Comparison of ENCODE assay signal across 8 mouse cellular contexts in the genomic region with DNA sequence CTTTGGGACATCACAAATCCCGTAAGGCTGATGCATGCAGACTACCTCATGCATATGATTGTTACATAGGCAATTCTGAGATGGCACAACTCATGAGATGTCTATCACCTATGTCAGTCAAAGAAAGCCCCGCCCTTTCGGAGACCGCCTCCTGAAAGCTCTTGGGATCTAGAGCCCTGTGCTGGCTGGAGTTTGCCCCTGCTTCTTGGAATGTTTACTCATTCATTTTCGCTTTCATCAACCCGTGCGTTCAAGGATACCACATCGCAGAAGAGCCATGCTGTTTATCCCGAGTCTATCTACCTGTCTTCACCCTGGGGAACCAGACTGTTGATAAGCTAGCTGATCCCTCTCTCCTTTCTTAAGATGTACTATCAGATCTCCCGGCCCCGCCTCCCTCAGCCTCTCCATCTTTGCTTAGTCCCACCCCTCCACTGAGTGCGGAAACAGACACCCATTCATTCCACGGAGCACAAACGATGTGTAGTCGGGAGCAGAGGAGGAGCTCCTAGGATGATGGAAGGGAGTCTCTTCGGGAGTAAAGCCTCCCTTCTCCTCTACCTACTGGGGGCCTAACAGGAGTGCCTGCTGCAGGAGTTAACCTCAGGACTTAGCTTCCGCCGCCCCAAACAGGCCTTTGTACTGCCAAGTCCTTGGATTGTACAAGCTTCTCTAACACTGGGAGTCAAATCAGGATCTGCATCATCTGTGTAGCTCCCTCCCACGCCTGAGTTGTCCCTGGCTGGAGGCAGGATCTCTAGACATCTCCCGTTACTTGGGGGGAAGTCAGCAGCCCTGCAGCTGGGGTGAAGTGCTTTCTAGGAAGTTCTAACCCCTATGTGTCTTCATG.
DNase-seq lines count a peak whose midpoint lies in the region; ATAC-seq and TF ChIP-seq lines count a peak whose summit lies in the region.

No protein-coding gene starts in this region.

- H3K9me3 ChIP-seq in kidney, embryonic 16.5 days (ENCODE audit: low read length), result no peaks in the 10 kb centered on the region
- H3K9me3 ChIP-seq in liver, postnatal 0 days (ENCODE audit: low read length), result no peaks in the 10 kb centered on the region
- H3K9me3 ChIP-seq in stomach, embryonic 15.5 days, result no peaks in the 10 kb centered on the region

- 12% methylated on average over 20 of the region's 20 CpGs for WGBS in kidney, embryonic 16.5 days
- WGBS in liver, postnatal 0 days (ENCODE audit: insufficient replicate concordance), result 11% methylated on average over 20 of the region's 20 CpGs
- WGBS in stomach, embryonic 15.5 days, result 9% methylated on average over 20 of the region's 20 CpGs

- peak overlapping the region; percentile 21; the same call in 1 of the 2 replicates for H3K4me3 ChIP-seq in embryonic fibroblast, embryonic 13.5 days (ENCODE audit: insufficient read depth, low read length)
- peak overlapping the region; percentile 33 for H3K4me3 ChIP-seq in kidney, embryonic 16.5 days (ENCODE audit: low read length)
- no peak overlapping the region for H3K4me3 ChIP-seq in liver, postnatal 0 days (ENCODE audit: low read depth, low read length)
- peak overlapping the region; percentile 33 for H3K4me3 ChIP-seq in stomach, embryonic 15.5 days (replicated peaks)

- H3K9ac ChIP-seq in kidney, embryonic 16.5 days (replicated peaks; ENCODE audit: low read length), result 0 out of 2 replicates have a peak overlapping the region, but pooled peaks have one; percentile 4
- no peak overlapping the region for H3K9ac ChIP-seq in liver, postnatal 0 days (replicated peaks)
- H3K9ac ChIP-seq in stomach, embryonic 15.5 days, result no peak overlapping the region

- peak overlapping the region; percentile 44 for H3K4me2 ChIP-seq in kidney, embryonic 16.5 days (replicated peaks; ENCODE audit: low read depth, low read length)
- H3K4me2 ChIP-seq in liver, postnatal 0 days (ENCODE audit: low read depth, low read length), result peak overlapping the region; percentile 36
- H3K4me2 ChIP-seq in stomach, embryonic 15.5 days, result peak overlapping the region; percentile 56

- peak; percentile 3 for DNase-seq in CD4-positive, CD25-positive, alpha-beta regulatory T cell, adult 2 months (ENCODE audit: low read depth, low spot score)
- DNase-seq in R1 (ENCODE audit: low read depth, low spot score), result peak; percentile 77
- no peak for DNase-seq in liver, postnatal 0 days
- DNase-seq in ovary, postnatal 10 days (ENCODE audit: low spot score), result no peak

- H3K27me3 ChIP-seq in kidney, embryonic 16.5 days (ENCODE audit: insufficient read depth, low read length), result no peaks in the 10 kb centered on the region; the same call in 1 of the 2 replicates
- H3K27me3 ChIP-seq in liver, postnatal 0 days (ENCODE audit: insufficient read depth, low read length), result peaks cover 27% of the 10 kb centered on the region
- no peaks in the 10 kb centered on the region; the same call in 1 of the 2 replicates for H3K27me3 ChIP-seq in stomach, embryonic 15.5 days (replicated peaks)

- ATAC-seq in CD4-positive, CD25-positive, alpha-beta regulatory T cell, adult 4 months, result no peak
- peak; percentile 70; the same call in 1 of the 2 replicates for ATAC-seq in kidney, embryonic 16.5 days (ENCODE audit: low FRiP score, low TSS enrichment)
- ATAC-seq in liver, postnatal 0 days, result no peak
- ATAC-seq in stomach, embryonic 15.5 days (ENCODE audit: insufficient read depth, low FRiP score, low read depth), result no peak

- TF ChIP-seq EP300 in liver, postnatal 0 days (IDR thresholded peaks at IDR 0.05; ENCODE audit: low read depth), result no peak

- TF ChIP-seq CTCF in embryonic fibroblast, embryonic 13.5 days (IDR thresholded peaks at IDR 0.05; ENCODE audit: borderline replicate concordance, insufficient read depth, low read length), result no peak
- TF ChIP-seq CTCF in liver, postnatal 0 days (IDR thresholded peaks at IDR 0.05; ENCODE audit: low read depth), result no peak

- H3K36me3 ChIP-seq in kidney, embryonic 16.5 days (ENCODE audit: insufficient read depth, low read length), result no peaks in the 10 kb centered on the region
- no peaks in the 10 kb centered on the region for H3K36me3 ChIP-seq in liver, postnatal 0 days (replicated peaks; ENCODE audit: insufficient read depth, low read length)
- H3K36me3 ChIP-seq in stomach, embryonic 15.5 days, result no peaks in the 10 kb centered on the region

- no peak overlapping the region for H3K27ac ChIP-seq in embryonic fibroblast, embryonic 13.5 days (ENCODE audit: insufficient read depth, low read length)
- no peak overlapping the region for H3K27ac ChIP-seq in kidney, embryonic 16.5 days (ENCODE audit: low read length)
- no peak overlapping the region for H3K27ac ChIP-seq in liver, postnatal 0 days (ENCODE audit: low read depth)
- no peak overlapping the region for H3K27ac ChIP-seq in stomach, embryonic 15.5 days

- no peak for TF ChIP-seq POLR2A in embryonic fibroblast, embryonic 13.5 days (IDR thresholded peaks at IDR 0.05; ENCODE audit: low read depth, low read length)

- H3K4me1 ChIP-seq in embryonic fibroblast, embryonic 13.5 days (ENCODE audit: control insufficient read depth, insufficient read depth, low read length), result no peaks in the 10 kb centered on the region
- peaks cover 15% of the 10 kb centered on the region; the same call in 1 of the 2 replicates for H3K4me1 ChIP-seq in kidney, embryonic 16.5 days (ENCODE audit: insufficient read depth, low read length)
- no peaks in the 10 kb centered on the region for H3K4me1 ChIP-seq in liver, postnatal 0 days (ENCODE audit: insufficient read depth)
- peaks cover 11% of the 10 kb centered on the region for H3K4me1 ChIP-seq in stomach, embryonic 15.5 days

Comparison
In these comparisons a context has a peak if more than half of its experiments do, and no peak if none do; other contexts are left out.
1. DNase-seq: peak in CD4-positive, CD25-positive, alpha-beta regulatory T cell, adult 2 months (single experiment) and R1 (single experiment); none in liver, postnatal 0 days (single experiment) and ovary, postnatal 10 days (single experiment).
2. Peak in every context shown above with its lines, with median percentiles within 50 percentile points of each other: H3K4me2 ChIP-seq.